Mouse (Mus musculus): ENCODE measurements at regions not wholly inside any gene's neighbourhood (a gene's known extent, or its start where the extent isn't known, plus 50 kb on each side); places are given as distances from the start of the nearest gene placed in this dataset.

GRCm38 (mm10) chr11:79756305-79756846 lies 165.4 kb downstream of the Rab11fip4 start:
- Histone ChIP-seq H3K36me3 (no peaks in the 10 kb centered on the region), H3K27me3 (ENCODE audit: low read depth, poor library complexity, severe bottlenecking) (no peaks in the 10 kb centered on the region), H3K9me3 (replicated peaks) (no peaks in the 10 kb centered on the region), H3K4me1 (peaks cover 15% of the 10 kb centered on the region), H3K27ac (no peak overlapping the region), H3K4me3 (no peak overlapping the region)
- no peak for DNase-seq (ENCODE audit: low spot score)
- 90% methylated on average over 9 of the region's 9 CpGs for WGBS

- H3K4me3 ChIP-seq, result no peak overlapping the region
- H3K9me3 ChIP-seq (replicated peaks), result no peaks in the 10 kb centered on the region
- no peaks in the 10 kb centered on the region for H3K36me3 ChIP-seq
- H3K27me3 ChIP-seq (ENCODE audit: low read depth, poor library complexity, severe bottlenecking), result no peaks in the 10 kb centered on the region
- H3K27ac ChIP-seq, result no peak overlapping the region
- peaks cover 10% of the 10 kb centered on the region for H3K4me1 ChIP-seq
- no peak for DNase-seq (ENCODE audit: low spot score)
- WGBS, result 75% methylated on average over 2 of the region's 2 CpGs
Observed at GRCm38 (mm10) chr11:79753491-79753890, 162.5 kb downstream of the Rab11fip4 start.

- Histone ChIP-seq H3K27ac (no peak overlapping the region), H3K36me3 (no peaks in the 10 kb centered on the region), H3K4me3 (no peak overlapping the region), H3K9me3 (replicated peaks) (no peaks in the 10 kb centered on the region), H3K27me3 (ENCODE audit: low read depth, poor library complexity, severe bottlenecking) (no peaks in the 10 kb centered on the region), H3K4me1 (peaks cover 10% of the 10 kb centered on the region)
- no peak for DNase-seq (ENCODE audit: low spot score)
- whole genome bisulfite sequencing, result 72% methylated on average over 7 of the region's 7 CpGs
Observed at GRCm38 (mm10) chr11:79752717-79753480, 161.9 kb downstream of the Rab11fip4 start.

- no peak for DNase-seq (ENCODE audit: low spot score)
- Histone ChIP-seq H3K27ac (no peak overlapping the region), H3K4me1 (peaks cover 10% of the 10 kb centered on the region), H3K4me3 (no peak overlapping the region), H3K9me3 (replicated peaks) (no peaks in the 10 kb centered on the region), H3K36me3 (no peaks in the 10 kb centered on the region), H3K27me3 (ENCODE audit: low read depth, poor library complexity, severe bottlenecking) (no peaks in the 10 kb centered on the region)
- WGBS, result 81% methylated on average over 14 of the region's 14 CpGs
Observed at GRCm38 (mm10) chr11:79751751-79752716, 161.0 kb downstream of the Rab11fip4 start.

GRCm38 (mm10) chr11:79750943-79751342 lies 159.9 kb downstream of the Rab11fip4 start:
- 81% methylated on average over 2 of the region's 2 CpGs for WGBS
- Histone ChIP-seq H3K36me3 (no peaks in the 10 kb centered on the region), H3K27me3 (ENCODE audit: low read depth, poor library complexity, severe bottlenecking) (no peaks in the 10 kb centered on the region), H3K27ac (no peak overlapping the region), H3K4me3 (no peak overlapping the region), H3K9me3 (replicated peaks) (0 out of 2 replicates have a peak, but pooled peaks cover 2% of the 10 kb centered on the region), H3K4me1 (peaks cover 10% of the 10 kb centered on the region)
- no peak for DNase-seq (ENCODE audit: low spot score)

GRCm38 (mm10) chr11:79749755-79750434 lies 158.9 kb downstream of the Rab11fip4 start:
- Histone ChIP-seq H3K4me1 (peaks cover 10% of the 10 kb centered on the region), H3K4me3 (no peak overlapping the region), H3K36me3 (no peaks in the 10 kb centered on the region), H3K27me3 (ENCODE audit: low read depth, poor library complexity, severe bottlenecking) (no peaks in the 10 kb centered on the region), H3K27ac (no peak overlapping the region), H3K9me3 (replicated peaks) (peaks cover 4% of the 10 kb centered on the region; the same call in 1 of the 2 replicates)
- DNase-seq (ENCODE audit: low spot score), result no peak
- WGBS, result 74% methylated on average over 7 of the region's 7 CpGs

GRCm38 (mm10) chr11:79749141-79749540 lies 158.1 kb downstream of the Rab11fip4 start:
- WGBS, result 98% methylated on average over 10 of the region's 10 CpGs
- Histone ChIP-seq H3K4me1 (peaks cover 10% of the 10 kb centered on the region), H3K27me3 (ENCODE audit: low read depth, poor library complexity, severe bottlenecking) (no peaks in the 10 kb centered on the region), H3K36me3 (no peaks in the 10 kb centered on the region), H3K9me3 (replicated peaks) (peaks cover 4% of the 10 kb centered on the region; the same call in 1 of the 2 replicates), H3K27ac (no peak overlapping the region), H3K4me3 (no peak overlapping the region)
- DNase-seq (ENCODE audit: low spot score), result no peak

- H3K4me1 ChIP-seq, result peaks cover 10% of the 10 kb centered on the region
- no peaks in the 10 kb centered on the region for H3K27me3 ChIP-seq (ENCODE audit: low read depth, poor library complexity, severe bottlenecking)
- WGBS, result 96% methylated on average over 7 of the region's 7 CpGs
- peaks cover 4% of the 10 kb centered on the region; the same call in 1 of the 2 replicates for H3K9me3 ChIP-seq (replicated peaks)
- no peak overlapping the region for H3K4me3 ChIP-seq
- no peaks in the 10 kb centered on the region for H3K36me3 ChIP-seq
- no peak overlapping the region for H3K27ac ChIP-seq
- DNase-seq (ENCODE audit: low spot score), result no peak
Observed at GRCm38 (mm10) chr11:79748606-79749125, 157.7 kb downstream of the Rab11fip4 start.

- no peak overlapping the region for H3K27ac ChIP-seq
- H3K4me1 ChIP-seq, result peaks cover 6% of the 10 kb centered on the region; the same call in 1 of the 2 replicates
- H3K9me3 ChIP-seq (replicated peaks), result peaks cover 4% of the 10 kb centered on the region; the same call in 1 of the 2 replicates
- 90% methylated on average over 6 of the region's 6 CpGs for WGBS
- no peak overlapping the region for H3K4me3 ChIP-seq
- DNase-seq (ENCODE audit: low spot score), result no peak
- H3K36me3 ChIP-seq, result no peaks in the 10 kb centered on the region
- H3K27me3 ChIP-seq (ENCODE audit: low read depth, poor library complexity, severe bottlenecking), result no peaks in the 10 kb centered on the region
Observed at GRCm38 (mm10) chr11:79747801-79748200, 156.8 kb downstream of the Rab11fip4 start.
